Mouse (Mus musculus) layer of hippocampus, adult 18-20 months (tissue): ENCODE data around the gene Tenm4. TPM values are rescaled to one million over a fixed set of nuclear protein-coding genes. Genes with fewer than 3 reads are reported as not detected.

Experiments
- DNase-seq, 2 experiments: peaks; one replicate each; pipeline ENCODE4 v3.0.0; 2022; ENCODE audit warnings: low spot score in 2 of 2
- total RNA-seq, 2 experiments: library from RNA; stranded (reverse); gene quantifications; 2 replicates each; pipeline ENCODE4 v1.2.3; 2021

Tenm4 gene
- total RNA-seq, 2 experiments from 2014 or later, result 107 to 108 TPM

- no peak for DNase-seq
Measured at GRCm38 (mm10) chr7:96761151-96761550, 590.1 kb downstream of the Tenm4 start.

- no peak for DNase-seq
Measured at GRCm38 (mm10) chr7:96765321-96765960, 594.4 kb downstream of the Tenm4 start.

GRCm38 (mm10) chr7:96767090-96767489, 596.0 kb downstream of the Tenm4 start:
- DNase-seq, result no peak

GRCm38 (mm10) chr7:96768718-96769117, 597.7 kb downstream of the Tenm4 start:
- DNase-seq, result no peak

GRCm38 (mm10) chr7:96769784-96770183, 598.7 kb downstream of the Tenm4 start:
- DNase-seq, result no peak

- no peak for DNase-seq
Measured at GRCm38 (mm10) chr7:96772966-96773365, 601.9 kb downstream of the Tenm4 start.

GRCm38 (mm10) chr7:96773585-96774225, 602.7 kb downstream of the Tenm4 start:
- DNase-seq, result peak in 1 of 2 experiments; percentile 53

GRCm38 (mm10) chr7:96775080-96775486, 604.0 kb downstream of the Tenm4 start:
- DNase-seq, result no peak

GRCm38 (mm10) chr7:96777938-96778600, 607.0 kb downstream of the Tenm4 start:
- no peak for DNase-seq

GRCm38 (mm10) chr7:96778601-96778969, 607.5 kb downstream of the Tenm4 start:
- no peak for DNase-seq

- DNase-seq, result no peak
Measured at GRCm38 (mm10) chr7:96780556-96780955, 609.5 kb downstream of the Tenm4 start.

- DNase-seq, result no peak
Measured at GRCm38 (mm10) chr7:96781068-96781467, 610.0 kb downstream of the Tenm4 start.

GRCm38 (mm10) chr7:96782686-96783085, 611.6 kb downstream of the Tenm4 start:
- DNase-seq, result no peak

- DNase-seq, result no peak
Measured at GRCm38 (mm10) chr7:96785808-96786207, 614.8 kb downstream of the Tenm4 start.

GRCm38 (mm10) chr7:96786262-96787044, 615.4 kb downstream of the Tenm4 start:
- no peak for DNase-seq

GRCm38 (mm10) chr7:96788135-96788534, 617.1 kb downstream of the Tenm4 start:
- no peak for DNase-seq

- peak in 1 of 2 experiments; percentile 60 for DNase-seq
Measured at GRCm38 (mm10) chr7:96790326-96790725, 619.3 kb downstream of the Tenm4 start.

GRCm38 (mm10) chr7:96792456-96793229, 621.6 kb downstream of the Tenm4 start:
- DNase-seq, result no peak

GRCm38 (mm10) chr7:96796033-96796741, 625.1 kb downstream of the Tenm4 start:
- peak; percentile 73 to 90 for DNase-seq

- peak; percentile 40 to 60 for DNase-seq
Measured at GRCm38 (mm10) chr7:96796788-96797485, 625.9 kb downstream of the Tenm4 start.
